In the genomic region with DNA sequence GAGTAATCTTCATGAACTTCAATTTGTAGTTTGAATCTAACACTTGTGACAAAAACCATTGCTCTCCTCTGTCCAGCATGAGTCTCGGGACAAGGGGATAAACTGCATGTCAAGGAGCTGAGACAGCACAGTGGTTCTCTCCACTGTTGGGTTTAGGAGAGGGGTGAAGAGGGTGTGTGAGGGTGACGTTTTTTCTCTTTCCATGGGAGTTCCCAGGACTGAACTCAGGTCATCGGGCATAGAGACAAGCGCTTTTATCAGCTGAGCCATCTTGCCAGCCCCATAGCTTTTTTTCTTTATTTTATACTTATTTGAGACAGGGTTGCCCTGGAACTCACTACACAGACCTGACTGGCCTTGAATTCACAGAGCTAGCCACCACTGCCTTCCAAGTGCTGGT, we compare ENCODE assay signal across 21 mouse cellular contexts. TPM values are rescaled to one million over a fixed set of nuclear protein-coding genes. Genes with fewer than 3 reads are reported as not detected.
A peak's percentile ranks its signal among the peaks of the same experiment; 100 is the strongest.
DNase-seq lines count a peak whose midpoint lies in the region; TF ChIP-seq lines count a peak whose summit lies in the region.
"Had no signal": no experiment of that assay in that cellular context is flagged by ENCODE, and none has a peak within 500 bp of the region (broad histone marks: within the 10 kb centered on the region; RNA-seq: fewer than 3 reads in every experiment).

No protein-coding gene starts in this region.

- no peaks in the 10 kb centered on the region for H3K36me3 ChIP-seq in kidney, adult 2 months (ENCODE audit: control insufficient read depth, insufficient read depth, low read length)
- H3K36me3 ChIP-seq in testis, adult 2 months (ENCODE audit: control insufficient read depth, insufficient read depth, low read length) = no peaks in the 10 kb centered on the region
- peaks cover 9% of the 10 kb centered on the region for H3K36me3 ChIP-seq in small intestine, adult 2 months (ENCODE audit: control insufficient read depth, insufficient read depth, low read length)
- peaks cover 53% of the 10 kb centered on the region for H3K36me3 ChIP-seq in heart, embryonic 10.5 days

- no peak for TF ChIP-seq CTCF in kidney, adult 2 months (conservative IDR thresholded peaks at IDR 0.05; ENCODE audit: insufficient read depth, insufficient read length, low read depth, low read length)
- no peak for TF ChIP-seq CTCF in testis, adult 2 months (IDR thresholded peaks at IDR 0.05; ENCODE audit: control insufficient read depth, insufficient read depth, insufficient replicate concordance, low read depth, low read length)
- no peak for TF ChIP-seq CTCF in small intestine, adult 2 months (IDR thresholded peaks at IDR 0.05; ENCODE audit: extremely low read depth, insufficient read length, insufficient replicate concordance, low read depth, low read length)

- peak overlapping the region; percentile 26 for H3K27ac ChIP-seq in kidney, adult 2 months (ENCODE audit: insufficient read depth, low read depth, low read length)
- 0 out of 2 replicates have a peak overlapping the region, but pooled peaks have one; percentile 30 for H3K27ac ChIP-seq in testis, adult 2 months (ENCODE audit: control insufficient read depth, insufficient read depth, low read depth, low read length)
- H3K27ac ChIP-seq in small intestine, adult 2 months (ENCODE audit: insufficient read depth, low read depth, low read length) = peak overlapping the region; percentile 97
- H3K27ac ChIP-seq in heart, embryonic 10.5 days = no peak overlapping the region
- H3K27ac ChIP-seq: embryonic facial prominence, embryonic 12.5 days; embryonic facial prominence, embryonic 15.5 days; heart, adult 2 months; hindbrain, embryonic 10.5 days; hindbrain, embryonic 13.5 days had no signal

- H3K9me3 ChIP-seq in heart, embryonic 10.5 days = no peaks in the 10 kb centered on the region
- H3K9me3 ChIP-seq: embryonic facial prominence, embryonic 12.5 days; embryonic facial prominence, embryonic 15.5 days; G1E; hindbrain, embryonic 10.5 days; hindbrain, embryonic 13.5 days had no signal

- TF ChIP-seq POLR2A in kidney, adult 2 months (IDR thresholded peaks at IDR 0.05; ENCODE audit: low read depth, low read length) = no peak
- TF ChIP-seq POLR2A in testis, adult 2 months (IDR thresholded peaks at IDR 0.05; ENCODE audit: control insufficient read depth, low read depth, low read length) = no peak
- TF ChIP-seq POLR2A in small intestine, adult 2 months (IDR thresholded peaks at IDR 0.05; ENCODE audit: low read depth, low read length) = no peak

- peaks cover 39% of the 10 kb centered on the region for H3K4me1 ChIP-seq in kidney, adult 2 months (ENCODE audit: control insufficient read depth, insufficient read depth, low read length)
- no peaks in the 10 kb centered on the region for H3K4me1 ChIP-seq in testis, adult 2 months (ENCODE audit: control insufficient read depth, insufficient read depth, low read length)
- H3K4me1 ChIP-seq in small intestine, adult 2 months (ENCODE audit: control insufficient read depth, insufficient read depth, insufficient read length, low read length) = peaks cover 63% of the 10 kb centered on the region
- H3K4me1 ChIP-seq in heart, embryonic 10.5 days = peaks cover 67% of the 10 kb centered on the region

- no peak overlapping the region for H3K4me3 ChIP-seq in kidney, adult 2 months (ENCODE audit: insufficient read depth, low read depth, low read length)
- H3K4me3 ChIP-seq in testis, adult 2 months (ENCODE audit: control insufficient read depth, low read depth, low read length) = no peak overlapping the region
- H3K4me3 ChIP-seq in small intestine, adult 2 months (ENCODE audit: low read depth, low read length) = no peak overlapping the region
- no peak overlapping the region for H3K4me3 ChIP-seq in heart, embryonic 10.5 days
- H3K4me3 ChIP-seq: embryonic facial prominence, embryonic 12.5 days; embryonic facial prominence, embryonic 15.5 days; heart, adult 2 months; hindbrain, embryonic 10.5 days; hindbrain, embryonic 13.5 days had no signal

- WGBS in kidney, adult 2 months = 66% methylated on average over 4 of the region's 4 CpGs
- 40% methylated on average over 4 of the region's 4 CpGs for WGBS in small intestine, adult 2 months
- 77% methylated on average over 4 of the region's 4 CpGs for WGBS in heart, embryonic 10.5 days

- H3K27me3 ChIP-seq in kidney, adult 2 months (replicated peaks; ENCODE audit: control insufficient read depth, insufficient read depth, low read length) = no peaks in the 10 kb centered on the region
- no peaks in the 10 kb centered on the region for H3K27me3 ChIP-seq in testis, adult 2 months (ENCODE audit: control insufficient read depth, insufficient read depth, low read length)
- no peaks in the 10 kb centered on the region for H3K27me3 ChIP-seq in small intestine, adult 2 months (ENCODE audit: control insufficient read depth, insufficient read depth, low read length)
- H3K27me3 ChIP-seq in heart, embryonic 10.5 days (ENCODE audit: insufficient read depth, poor library complexity, severe bottlenecking) = no peaks in the 10 kb centered on the region
- H3K27me3 ChIP-seq: CH12.LX; embryonic facial prominence, embryonic 12.5 days; embryonic facial prominence, embryonic 15.5 days; hindbrain, embryonic 13.5 days had no signal

- no peak for DNase-seq in kidney, adult 2 months
- no peak for DNase-seq in kidney, adult 18-20 months
- DNase-seq in testis, postnatal 10 days (ENCODE audit: low spot score) = no peak
- no peak for DNase-seq in heart, embryonic 10.5 days (ENCODE audit: low spot score)
- DNase-seq: B cell, adult 2 months; cerebellum, adult 11 months; cerebellum, adult 2 months; cerebellum, adult 9-11 months; cerebellum, postnatal 25 days; forebrain, postnatal 0 days; gastrocnemius, postnatal 25 days; heart, adult 2 months; heart, postnatal 36 days had no signal

RNA-seq across cellular contexts. Expression of a gene that starts 32.3 kb away (rescaled TPM):
- 49.5 and 56.5 TPM in 2 replicates for polyA plus RNA-seq in kidney, adult 2 months (2012; rRNA removed)
- polyA plus RNA-seq in testis, adult 2 months (2012; rRNA removed) = 36.5 and 40.4 TPM in 2 replicates
- polyA plus RNA-seq in small intestine, adult 2 months (2012; rRNA removed) = 51.0 and 115 TPM in 2 replicates
- polyA plus RNA-seq in heart, embryonic 10.5 days (2016; fragmentation: Nextera tagmentation; extraction: Ambion mirVana) = 57.1 and 62.9 TPM in 2 replicates
